Comparison of ENCODE assay signal across 11 mouse cellular contexts in the genomic region with DNA sequence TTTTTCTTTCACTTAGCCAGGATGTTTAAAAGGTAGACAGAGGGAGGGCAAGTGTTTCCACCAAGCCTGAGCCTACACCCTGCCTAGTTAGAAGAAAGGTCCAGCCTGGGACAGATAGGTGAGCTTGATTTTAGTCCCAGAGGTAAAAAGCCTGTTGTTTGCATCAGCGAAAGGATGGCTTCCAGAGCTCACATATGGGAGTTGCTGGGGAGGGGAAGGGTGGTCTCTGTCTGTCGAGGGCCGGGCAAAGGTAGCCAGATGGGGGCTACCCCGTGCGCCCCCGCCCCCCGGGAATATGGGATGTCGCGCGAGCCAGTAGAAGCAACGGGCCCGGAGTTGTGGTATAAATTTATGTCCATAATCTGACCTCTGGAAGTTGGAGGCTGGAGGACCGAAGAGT. TPM values are rescaled to one million over a fixed set of nuclear protein-coding genes. Genes with fewer than 3 reads are reported as not detected.
A peak's percentile ranks its signal among the peaks of the same experiment; 100 is the strongest.
DNase-seq lines count a peak whose midpoint lies in the region; ATAC-seq and TF ChIP-seq lines count a peak whose summit lies in the region.
"Had no signal": no experiment of that assay in that cellular context is flagged by ENCODE, and none has a peak within 500 bp of the region (broad histone marks: within the 10 kb centered on the region; RNA-seq: fewer than 3 reads in every experiment).

No protein-coding gene starts in this region.

- H3K27ac ChIP-seq in kidney, embryonic 14.5 days (ENCODE audit: low read depth, low read length) = peak overlapping the region; percentile 30; the same call in 1 of the 2 replicates
- H3K27ac ChIP-seq in forebrain, embryonic 11.5 days (ENCODE audit: low read depth, low read length) = no peak overlapping the region
- H3K27ac ChIP-seq in intestine, postnatal 0 days (ENCODE audit: low read depth, low read length) = no peak overlapping the region
- no peak overlapping the region for H3K27ac ChIP-seq in neural tube, embryonic 14.5 days (ENCODE audit: low read depth, low read length)
- no peak overlapping the region for H3K27ac ChIP-seq in thymus, adult 2 months (ENCODE audit: control insufficient read depth, insufficient read depth, low read length)
- H3K27ac ChIP-seq: gastrocnemius, adult 2 months had no signal

- H3K9me3 ChIP-seq in kidney, embryonic 14.5 days (ENCODE audit: control insufficient read depth, low read length) = no peaks in the 10 kb centered on the region
- H3K9me3 ChIP-seq in forebrain, embryonic 11.5 days (ENCODE audit: control insufficient read depth, low read length) = no peaks in the 10 kb centered on the region
- H3K9me3 ChIP-seq in intestine, postnatal 0 days (ENCODE audit: control insufficient read depth) = no peaks in the 10 kb centered on the region
- no peaks in the 10 kb centered on the region for H3K9me3 ChIP-seq in neural tube, embryonic 14.5 days (ENCODE audit: control insufficient read depth, low read length)

- 1% methylated on average over 13 of the region's 13 CpGs for WGBS in kidney, embryonic 14.5 days
- under 1% methylated on average over 13 of the region's 13 CpGs for WGBS in forebrain, embryonic 11.5 days
- WGBS in intestine, postnatal 0 days = 10% methylated on average over 13 of the region's 13 CpGs
- 1% methylated on average over 13 of the region's 13 CpGs for WGBS in neural tube, embryonic 14.5 days
- 8% methylated on average over 13 of the region's 13 CpGs for WGBS in thymus, adult 2 months

- H3K4me1 ChIP-seq in kidney, embryonic 14.5 days (ENCODE audit: control insufficient read depth, insufficient read depth, low read length) = peaks cover 10% of the 10 kb centered on the region
- H3K4me1 ChIP-seq in forebrain, embryonic 11.5 days (replicated peaks; ENCODE audit: control insufficient read depth, insufficient read depth, low read length) = peaks cover 14% of the 10 kb centered on the region
- H3K4me1 ChIP-seq in intestine, postnatal 0 days (replicated peaks; ENCODE audit: control insufficient read depth, insufficient read depth, low read length) = no peaks in the 10 kb centered on the region
- H3K4me1 ChIP-seq in neural tube, embryonic 14.5 days (ENCODE audit: control insufficient read depth, insufficient read depth, low read length) = peaks cover 24% of the 10 kb centered on the region
- H3K4me1 ChIP-seq in thymus, adult 2 months (replicated peaks; ENCODE audit: control insufficient read depth, insufficient read depth, low read length) = no peaks in the 10 kb centered on the region

- TF ChIP-seq POLR2A in thymus, adult 2 months (IDR thresholded peaks at IDR 0.05; ENCODE audit: control insufficient read depth, extremely low read depth, insufficient read depth, low read length, poor library complexity) = no peak

- peak overlapping the region; percentile 79 for H3K4me3 ChIP-seq in kidney, embryonic 14.5 days (ENCODE audit: low read length)
- peak overlapping the region; percentile 17; the same call in 1 of the 2 replicates for H3K4me3 ChIP-seq in forebrain, embryonic 11.5 days (ENCODE audit: low read depth, low read length)
- H3K4me3 ChIP-seq in intestine, postnatal 0 days (ENCODE audit: low read depth, low read length) = peak overlapping the region; percentile 65
- H3K4me3 ChIP-seq in neural tube, embryonic 14.5 days (ENCODE audit: low read depth, low read length) = peak overlapping the region; percentile 24; the same call in 1 of the 2 replicates
- no peak overlapping the region for H3K4me3 ChIP-seq in thymus, adult 2 months (ENCODE audit: control insufficient read depth, insufficient read depth, low read length)

- no peak for ATAC-seq in kidney, embryonic 14.5 days (ENCODE audit: low FRiP score, low TSS enrichment)
- ATAC-seq in forebrain, embryonic 11.5 days (replicated peaks; ENCODE audit: low FRiP score) = no peak
- ATAC-seq in intestine, postnatal 0 days = no peak
- ATAC-seq in neural tube, embryonic 14.5 days (ENCODE audit: low read depth) = no peak
- ATAC-seq: liver, postnatal 0 days had no signal

- peaks cover 6% of the 10 kb centered on the region; the same call in 1 of the 2 replicates for H3K36me3 ChIP-seq in kidney, embryonic 14.5 days (ENCODE audit: control insufficient read depth, insufficient read depth, low read length)
- no peaks in the 10 kb centered on the region for H3K36me3 ChIP-seq in forebrain, embryonic 11.5 days (ENCODE audit: control insufficient read depth, insufficient read depth, low read length)
- no peaks in the 10 kb centered on the region for H3K36me3 ChIP-seq in intestine, postnatal 0 days (ENCODE audit: control insufficient read depth, insufficient read depth)
- H3K36me3 ChIP-seq in neural tube, embryonic 14.5 days (ENCODE audit: control insufficient read depth, insufficient read depth, low read length) = no peaks in the 10 kb centered on the region
- no peaks in the 10 kb centered on the region for H3K36me3 ChIP-seq in thymus, adult 2 months (ENCODE audit: control insufficient read depth, insufficient read depth, low read length)

- no peak for DNase-seq in kidney, postnatal 4 days
- no peak for DNase-seq in forebrain, embryonic 11.5 days (ENCODE audit: low spot score)
- no peak for DNase-seq in ovary, postnatal 36 days (ENCODE audit: low spot score)
- no peak for DNase-seq in thymus, adult 2 months
- DNase-seq in testis, postnatal 10 days (ENCODE audit: low spot score) = no peak
- DNase-seq: cerebellum, adult 9-11 months; gastrocnemius, adult 2 months; liver, postnatal 0 days had no signal

- TF ChIP-seq CTCF in intestine, postnatal 0 days (IDR thresholded peaks at IDR 0.05; ENCODE audit: low read depth) = no peak
- TF ChIP-seq CTCF in thymus, adult 2 months (IDR thresholded peaks at IDR 0.05; ENCODE audit: borderline replicate concordance, control insufficient read depth, extremely low read depth, insufficient read depth, low read length, poor library complexity) = no peak

- peaks cover 29% of the 10 kb centered on the region for H3K27me3 ChIP-seq in kidney, embryonic 14.5 days (ENCODE audit: control insufficient read depth, insufficient read depth, low read length)
- H3K27me3 ChIP-seq in forebrain, embryonic 11.5 days (ENCODE audit: control insufficient read depth, insufficient read depth, low read length) = peaks cover 84% of the 10 kb centered on the region
- peaks cover 71% of the 10 kb centered on the region for H3K27me3 ChIP-seq in intestine, postnatal 0 days (replicated peaks; ENCODE audit: control insufficient read depth, insufficient read depth, low read length)
- H3K27me3 ChIP-seq in neural tube, embryonic 14.5 days (ENCODE audit: control insufficient read depth, insufficient read depth, low read length) = peaks cover 79% of the 10 kb centered on the region
- H3K27me3 ChIP-seq in thymus, adult 2 months (ENCODE audit: control insufficient read depth, insufficient read depth, low read length) = peaks cover 18% of the 10 kb centered on the region

- H3K4me2 ChIP-seq in kidney, embryonic 14.5 days (replicated peaks; ENCODE audit: low read depth, low read length) = peak overlapping the region; percentile 88
- H3K4me2 ChIP-seq in forebrain, embryonic 11.5 days (ENCODE audit: low read depth, low read length, severe bottlenecking) = peak overlapping the region; percentile 43; the same call in 1 of the 2 replicates
- peak overlapping the region; percentile 53 for H3K4me2 ChIP-seq in intestine, postnatal 0 days (replicated peaks; ENCODE audit: low read depth)
- peak overlapping the region; percentile 48; the same call in 1 of the 2 replicates for H3K4me2 ChIP-seq in neural tube, embryonic 14.5 days (ENCODE audit: low read depth, low read length)

- H3K9ac ChIP-seq in kidney, embryonic 14.5 days (ENCODE audit: low read depth, low read length) = peak overlapping the region; percentile 90; the same call in 1 of the 2 replicates
- no peak overlapping the region for H3K9ac ChIP-seq in forebrain, embryonic 11.5 days (ENCODE audit: low read length)
- no peak overlapping the region for H3K9ac ChIP-seq in intestine, postnatal 0 days (ENCODE audit: low read depth, low read length)
- H3K9ac ChIP-seq in neural tube, embryonic 14.5 days (replicated peaks; ENCODE audit: low read depth, low read length) = no peak overlapping the region
- H3K9ac ChIP-seq: liver, postnatal 0 days had no signal

RNA-seq across cellular contexts. Expression of a gene that starts 4.3 kb away (rescaled TPM):
- polyA plus RNA-seq in kidney, embryonic 14.5 days (2014; fragmentation: Nextera tagmentation; extraction: Ambion mirVana) = 10.0 and 13.0 TPM in 2 replicates
- polyA plus RNA-seq in forebrain, embryonic 11.5 days (2014; fragmentation: Nextera tagmentation; extraction: Ambion mirVana) = 0.12 and 0.19 TPM in 2 replicates
- polyA plus RNA-seq in intestine, postnatal 0 days (2015; fragmentation: Nextera tagmentation; extraction: Ambion mirVana) = 1.3 TPM in 2 replicates
- 0.12 and 0.16 TPM in 2 replicates for polyA plus RNA-seq in neural tube, embryonic 14.5 days (2014; fragmentation: Nextera tagmentation; extraction: Ambion mirVana)
- 0.15 and 0.35 TPM in 2 replicates for polyA plus RNA-seq in thymus, adult 2 months (2012; rRNA removed)
- polyA plus RNA-seq: liver, postnatal 0 days had no signal
